Mouse (Mus musculus) heart, embryonic 15.5 days (tissue): ENCODE measurements around the gene Flywch1. TPM values are rescaled to one million over a fixed set of nuclear protein-coding genes. Genes with fewer than 3 reads are reported as not detected.

ENCODE experiments used
- ATAC-seq: fragments of 200-750 bp; cut with Nextera tagmentation; replicated peaks from 2 replicates; pipeline ENCODE4 v1.8.0; 2017; ENCODE audit warnings: low read depth, moderate TSS enrichment; ENCODE audit not compliant: insufficient number of reproducible peaks, insufficient read depth, low FRiP score
- H3K27ac ChIP-seq: fragments of 300-500 bp; sonication (generic); 2 replicates; pipeline ENCODE4 v1.5.1; 2015; ENCODE audit warnings: mild to moderate bottlenecking, inconsistent platforms
- H3K27me3 ChIP-seq: fragments of 300-500 bp; sonication (generic); 2 replicates; pipeline ENCODE4 v1.6.1; 2015; ENCODE audit warnings: inconsistent platforms
- H3K36me3 ChIP-seq: fragments of 300-500 bp; sonication (generic); 2 replicates; pipeline ENCODE4 v1.6.1; 2015; ENCODE audit warnings: mild to moderate bottlenecking, inconsistent platforms
- H3K4me1 ChIP-seq: fragments of 300-500 bp; sonication (generic); replicated peaks from 2 replicates; pipeline ENCODE4 v1.6.1; 2015; ENCODE audit warnings: inconsistent platforms
- H3K4me2 ChIP-seq: fragments of 300-500 bp; sonication (generic); 2 replicates; pipeline ENCODE4 v1.6.1; 2015; ENCODE audit warnings: inconsistent platforms, mild to moderate bottlenecking, moderate library complexity
- H3K4me3 ChIP-seq: fragments of 300-500 bp; sonication (generic); 2 replicates; pipeline ENCODE4 v1.5.1; 2015; ENCODE audit warnings: mild to moderate bottlenecking, inconsistent platforms
- H3K9ac ChIP-seq: fragments of 300-500 bp; sonication (generic); 2 replicates; pipeline ENCODE4 v1.6.1; 2015; ENCODE audit warnings: mild to moderate bottlenecking, inconsistent platforms
- H3K9me3 ChIP-seq: fragments of 300-500 bp; sonication (generic); replicated peaks from 2 replicates; pipeline ENCODE4 v1.6.1; 2016; ENCODE audit warnings: inconsistent platforms
- WGBS: fragments of 180-500 bp; shearing (Covaris S2); methylation state at CpG from one replicate; pipeline ENCODE4 v1.1.7; 2015; ENCODE audit warnings: mixed read lengths; 5-methylcytosine and 5-hydroxymethylcytosine counted together
- polyA plus RNA-seq: library from polyadenylated mRNA; unstranded; fragments of >200 nt; fragmentation: Nextera tagmentation; extraction: Ambion mirVana; gene quantifications from 2 replicates; pipeline ENCODE4 v1.2.1, GENCODE M21; 2015

Gene Flywch1
- polyA plus RNA-seq, result 36.5 and 47.5 TPM in 2 replicates

DNA sequence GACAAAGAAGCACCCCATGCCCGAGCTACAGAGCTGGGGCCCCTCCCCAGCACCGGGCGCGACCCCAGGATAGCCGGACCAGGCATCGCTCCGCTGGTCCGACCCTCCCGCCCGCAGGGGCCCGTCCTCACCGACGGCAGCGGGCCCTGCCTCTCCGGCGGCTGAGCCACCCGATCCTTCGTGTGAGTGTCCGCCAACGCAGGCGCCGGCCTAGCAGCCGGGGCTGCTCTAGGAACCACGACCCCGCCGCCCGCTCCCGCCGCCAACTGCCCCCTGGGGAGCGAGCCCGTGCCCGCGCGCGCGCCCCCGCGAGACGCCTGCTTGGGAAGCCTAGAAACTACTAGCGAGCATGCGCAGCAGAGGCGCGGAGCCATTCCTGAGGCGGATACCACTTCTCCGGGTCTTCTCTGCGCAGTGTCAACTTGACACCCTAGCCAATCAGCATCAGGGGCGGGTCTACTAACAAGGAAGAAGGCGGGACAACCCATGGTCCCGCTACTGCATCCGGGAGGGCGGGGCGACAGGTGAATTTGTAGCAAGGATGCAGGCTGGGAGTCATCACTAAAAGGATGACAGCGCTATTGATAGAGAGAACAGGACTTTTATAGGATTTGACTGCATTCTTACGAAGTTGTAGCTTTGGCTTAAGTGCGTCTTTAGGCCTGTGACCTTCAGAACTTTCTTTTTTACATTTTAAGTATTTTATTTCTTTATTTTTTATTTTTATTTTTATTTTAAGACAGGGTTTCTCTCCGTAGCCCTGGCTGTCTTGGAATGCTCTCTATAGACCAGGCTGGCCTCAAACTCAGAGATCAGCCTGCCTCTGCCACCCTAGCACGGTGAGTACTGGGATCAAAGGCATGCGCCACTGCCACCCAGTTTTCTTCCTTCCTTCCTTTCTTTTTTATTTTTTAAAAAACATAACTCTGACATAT, at the start of gene Flywch1:
TSS of gene Flywch1 (minus strand) at position 319 of the 935 bp plus-strand sequence.
- Histone ChIP-seq H3K4me3 (peak within 1 kb of the TSS; percentile 93), H3K4me2 (peak within 1 kb of the TSS; percentile 72), H3K27me3 (no peaks in the 10 kb centered on the region), H3K9me3 (no peaks in the 10 kb centered on the region), H3K9ac (peak within 1 kb of the TSS; percentile 93), H3K36me3 (no peaks in the 10 kb centered on the region), H3K4me1 (peaks cover 13% of the 10 kb centered on the region), H3K27ac (peak within 1 kb of the TSS; percentile 85)
- WGBS, result 4% methylated on average over 58 of the region's 58 CpGs
- peak; percentile 98 for ATAC-seq

DNA sequence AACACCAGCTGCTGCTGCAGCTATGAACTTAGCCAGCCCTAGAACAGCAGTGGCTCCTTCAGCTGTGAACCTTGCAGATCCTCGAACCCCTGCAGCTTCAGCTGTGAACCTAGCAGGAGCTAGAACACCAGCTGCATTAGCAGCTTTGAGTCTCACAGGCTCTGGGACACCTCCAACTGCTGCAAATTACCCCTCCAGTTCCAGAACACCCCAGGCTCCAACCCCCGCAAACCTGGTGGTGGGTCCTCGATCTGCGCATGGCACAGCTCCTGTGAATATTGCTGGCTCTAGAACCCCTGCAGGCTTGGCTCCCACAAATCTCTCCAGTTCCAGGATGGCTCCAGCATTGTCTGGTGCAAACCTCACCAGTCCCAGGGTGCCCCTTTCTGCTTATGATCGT, 49.3 kb upstream of the Flywch1 start:
- Histone ChIP-seq H3K9ac (no peak overlapping the region), H3K27ac (no peak overlapping the region), H3K36me3 (peaks cover 97% of the 10 kb centered on the region), H3K4me1 (no peaks in the 10 kb centered on the region), H3K4me2 (no peak overlapping the region), H3K9me3 (peaks cover 10% of the 10 kb centered on the region), H3K4me3 (no peak overlapping the region), H3K27me3 (no peaks in the 10 kb centered on the region)
- no peak for ATAC-seq
- WGBS, result 94% methylated on average over 5 of the region's 5 CpGs

DNA sequence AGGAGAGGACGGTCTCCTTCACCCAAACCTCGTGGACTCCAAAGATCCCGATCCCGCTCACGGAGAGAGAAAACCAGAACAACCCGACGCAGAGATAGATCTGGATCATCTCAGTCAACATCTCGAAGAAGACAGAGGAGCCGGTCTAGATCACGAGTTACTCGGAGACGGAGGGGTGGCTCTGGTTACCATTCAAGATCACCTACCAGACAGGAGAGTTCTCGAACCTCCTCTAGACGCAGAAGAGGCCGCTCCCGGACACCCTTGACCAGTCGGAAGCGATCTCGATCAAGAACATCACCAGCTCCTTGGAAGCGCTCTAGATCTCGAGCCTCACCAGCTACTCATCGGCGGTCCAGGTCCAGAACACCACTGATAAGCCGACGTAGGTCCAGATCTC, 47.8 kb upstream of the Flywch1 start:
- 97% methylated on average over 25 of the region's 25 CpGs for WGBS
- Histone ChIP-seq H3K9me3 (peaks cover 10% of the 10 kb centered on the region), H3K27ac (no peak overlapping the region), H3K4me3 (no peak overlapping the region), H3K9ac (no peak overlapping the region), H3K4me2 (no peak overlapping the region), H3K4me1 (no peaks in the 10 kb centered on the region), H3K27me3 (no peaks in the 10 kb centered on the region), H3K36me3 (peaks cover 97% of the 10 kb centered on the region)
- ATAC-seq, result no peak

DNA sequence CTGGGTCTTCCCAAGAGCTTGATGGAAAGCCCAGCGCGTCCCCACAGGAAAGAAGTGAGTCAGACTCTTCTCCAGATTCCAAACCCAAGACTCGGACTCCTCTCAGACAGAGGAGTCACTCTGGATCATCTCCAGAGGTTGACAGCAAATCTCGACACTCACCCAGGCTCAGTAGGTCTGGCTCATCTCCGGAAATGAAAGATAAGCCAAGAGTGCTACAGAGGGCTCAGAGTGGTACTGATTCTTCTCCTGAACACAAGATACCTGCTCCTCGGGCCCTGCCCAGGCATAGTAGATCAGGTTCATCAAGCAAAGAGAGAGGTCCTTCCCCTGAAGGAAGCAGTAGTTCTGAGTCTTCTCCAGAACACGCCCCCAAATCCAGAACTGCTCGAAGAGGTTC, 47.2 kb upstream of the Flywch1 start:
- 95% methylated on average over 8 of the region's 8 CpGs for WGBS
- Histone ChIP-seq H3K9me3 (peaks cover 10% of the 10 kb centered on the region), H3K36me3 (peaks cover 98% of the 10 kb centered on the region), H3K27ac (no peak overlapping the region), H3K4me1 (no peaks in the 10 kb centered on the region), H3K9ac (no peak overlapping the region), H3K4me2 (no peak overlapping the region), H3K27me3 (no peaks in the 10 kb centered on the region), H3K4me3 (no peak overlapping the region)
- no peak for ATAC-seq

GRCm38 (mm10) chr17:23815641-23816040, 44.2 kb upstream of the Flywch1 start:
- H3K27ac ChIP-seq, result no peak overlapping the region
- H3K4me1 ChIP-seq, result no peaks in the 10 kb centered on the region
- H3K9ac ChIP-seq, result no peak overlapping the region
- ATAC-seq, result no peak
- H3K9me3 ChIP-seq, result peaks cover 10% of the 10 kb centered on the region
- no peaks in the 10 kb centered on the region for H3K27me3 ChIP-seq
- 97% methylated on average over 16 of the region's 16 CpGs for WGBS
- no peak overlapping the region for H3K4me3 ChIP-seq
- H3K4me2 ChIP-seq, result no peak overlapping the region
- H3K36me3 ChIP-seq, result peaks cover 97% of the 10 kb centered on the region

- ATAC-seq, result no peak
- Histone ChIP-seq H3K9me3 (no peaks in the 10 kb centered on the region), H3K9ac (no peak overlapping the region), H3K27ac (no peak overlapping the region), H3K4me2 (no peak overlapping the region), H3K4me1 (peaks cover 31% of the 10 kb centered on the region), H3K36me3 (peaks cover 53% of the 10 kb centered on the region), H3K4me3 (no peak overlapping the region), H3K27me3 (no peaks in the 10 kb centered on the region)
- whole genome bisulfite sequencing, result 87% methylated on average over 3 of the region's 3 CpGs
Observed at GRCm38 (mm10) chr17:23807918-23808317, 36.5 kb upstream of the Flywch1 start.

DNA sequence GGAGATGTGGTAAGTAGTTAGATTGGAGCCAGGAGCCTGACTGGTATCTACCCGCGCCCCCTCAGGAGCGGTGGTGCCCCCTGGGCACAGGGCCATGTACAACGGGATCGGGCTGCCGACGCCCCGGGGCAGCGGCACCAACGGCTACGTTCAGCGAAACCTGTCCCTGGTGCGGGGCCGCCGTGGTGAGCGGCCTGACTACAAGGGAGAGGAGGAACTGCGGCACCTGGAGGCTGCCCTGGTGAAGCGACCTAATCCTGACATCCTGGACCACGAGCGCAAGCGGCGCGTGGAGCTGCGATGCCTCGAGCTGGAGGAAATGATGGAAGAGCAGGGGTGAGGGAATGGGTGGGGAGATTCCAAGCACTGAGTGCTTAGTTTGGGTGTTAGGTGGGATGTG, 35.5 kb upstream of the Flywch1 start:
- Histone ChIP-seq H3K36me3 (peaks cover 42% of the 10 kb centered on the region), H3K9ac (no peak overlapping the region), H3K27ac (0 out of 2 replicates have a peak overlapping the region, but pooled peaks have one; percentile 20), H3K4me2 (peak overlapping the region; percentile 75), H3K4me1 (peaks cover 31% of the 10 kb centered on the region), H3K27me3 (no peaks in the 10 kb centered on the region), H3K4me3 (peak overlapping the region; percentile 16; the same call in 1 of the 2 replicates), H3K9me3 (no peaks in the 10 kb centered on the region)
- no peak for ATAC-seq
- 60% methylated on average over 25 of the region's 25 CpGs for WGBS

DNA sequence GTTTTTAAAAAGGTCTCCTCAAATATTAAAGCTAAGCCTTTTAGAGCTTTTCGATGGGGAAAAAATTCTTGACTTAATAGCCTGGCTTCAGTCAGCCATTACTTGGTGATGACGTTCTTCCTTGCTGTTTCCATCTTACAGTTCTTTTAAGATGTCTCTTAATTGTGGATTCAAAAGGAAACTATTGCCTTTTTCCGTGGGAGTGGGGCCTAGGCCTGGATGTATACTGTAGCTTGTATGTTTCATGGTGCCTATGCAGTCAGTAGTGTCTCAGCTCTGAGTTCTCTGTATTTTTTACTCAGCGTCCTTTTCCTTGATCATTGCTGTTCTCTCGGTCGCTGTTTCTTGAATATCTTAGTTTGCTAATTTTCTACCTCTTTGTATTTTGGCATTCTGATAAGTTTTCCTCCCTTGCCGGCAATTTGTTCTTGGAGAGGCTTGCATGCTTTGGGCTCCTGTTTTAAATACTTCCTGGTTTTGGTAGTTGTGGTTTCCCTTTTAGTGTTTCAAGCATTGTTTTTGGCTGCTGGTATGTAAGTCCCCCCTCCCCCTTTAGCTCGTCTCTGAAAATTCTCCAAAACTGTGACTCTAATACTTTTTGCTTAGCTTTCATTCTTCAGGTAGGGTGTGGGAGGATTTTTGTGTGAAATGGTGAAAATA, 33.2 kb upstream of the Flywch1 start:
- 2% methylated on average over 8 of the region's 8 CpGs for WGBS
- peaks cover 19% of the 10 kb centered on the region for H3K36me3 ChIP-seq
- no peaks in the 10 kb centered on the region for H3K9me3 ChIP-seq
- no peaks in the 10 kb centered on the region for H3K27me3 ChIP-seq
- no peak for ATAC-seq
- H3K4me2 ChIP-seq, result peak overlapping the region; percentile 75
- peak overlapping the region; percentile 90 for H3K9ac ChIP-seq
- peak overlapping the region; percentile 94 for H3K27ac ChIP-seq
- H3K4me3 ChIP-seq, result peak overlapping the region; percentile 72
- H3K4me1 ChIP-seq, result peaks cover 31% of the 10 kb centered on the region

- peaks cover 31% of the 10 kb centered on the region for H3K4me1 ChIP-seq
- H3K9ac ChIP-seq, result peak overlapping the region; percentile 90
- H3K4me3 ChIP-seq, result peak overlapping the region; percentile 72
- under 1% methylated on average over 56 of the region's 83 CpGs for WGBS
- no peaks in the 10 kb centered on the region for H3K27me3 ChIP-seq
- H3K36me3 ChIP-seq, result peaks cover 9% of the 10 kb centered on the region
- H3K9me3 ChIP-seq, result no peaks in the 10 kb centered on the region
- ATAC-seq, result peak; percentile 50
- H3K27ac ChIP-seq, result peak overlapping the region; percentile 94
- H3K4me2 ChIP-seq, result peak overlapping the region; percentile 75
Observed at GRCm38 (mm10) chr17:23803366-23804041, 32.1 kb upstream of the Flywch1 start.

DNA sequence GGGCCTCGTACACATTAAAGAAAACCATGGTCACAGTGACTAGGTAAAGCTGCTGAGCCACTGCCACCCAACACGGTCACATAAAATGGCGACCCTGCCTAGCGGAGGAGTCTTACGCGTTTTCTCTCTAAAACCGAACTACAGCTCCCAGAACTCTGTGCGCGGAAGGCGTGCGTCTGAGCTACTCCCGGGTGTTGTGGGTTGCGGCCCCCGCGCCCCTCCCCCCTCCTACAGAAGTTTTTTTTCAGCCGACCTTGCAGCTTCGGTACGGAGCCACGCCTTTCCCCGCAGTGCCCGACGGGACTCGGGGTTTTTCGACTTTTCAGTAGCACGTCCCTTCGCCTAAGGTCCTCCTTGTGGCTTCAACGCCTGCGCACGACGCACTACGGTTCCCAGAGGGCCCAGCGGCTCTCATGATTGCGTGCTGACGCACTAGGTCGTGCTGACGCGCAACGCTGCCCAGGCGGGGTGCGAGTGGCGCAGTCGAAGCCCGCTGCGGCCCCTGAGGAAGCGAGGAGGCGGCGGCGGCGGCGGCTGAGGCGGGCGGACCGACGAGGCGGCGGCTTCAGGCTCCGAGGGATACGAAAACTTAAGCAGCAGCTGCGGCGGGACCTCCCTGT, 31.5 kb upstream of the Flywch1 start:
- H3K4me2 ChIP-seq, result peak overlapping the region; percentile 75
- H3K4me3 ChIP-seq, result peak overlapping the region; percentile 72
- whole genome bisulfite sequencing, result under 1% methylated on average over 59 of the region's 60 CpGs
- ATAC-seq, result peak; percentile 98
- H3K4me1 ChIP-seq, result peaks cover 31% of the 10 kb centered on the region
- H3K27ac ChIP-seq, result peak overlapping the region; percentile 94
- H3K27me3 ChIP-seq, result no peaks in the 10 kb centered on the region
- H3K9me3 ChIP-seq, result no peaks in the 10 kb centered on the region
- peaks cover 2% of the 10 kb centered on the region for H3K36me3 ChIP-seq
- peak overlapping the region; percentile 90 for H3K9ac ChIP-seq

- Histone ChIP-seq H3K27ac (no peak overlapping the region), H3K4me2 (no peak overlapping the region), H3K4me3 (no peak overlapping the region), H3K9me3 (no peaks in the 10 kb centered on the region), H3K9ac (no peak overlapping the region), H3K36me3 (no peaks in the 10 kb centered on the region), H3K27me3 (no peaks in the 10 kb centered on the region), H3K4me1 (peaks cover 21% of the 10 kb centered on the region)
- 93% methylated on average over 10 of the region's 10 CpGs for WGBS
- ATAC-seq, result no peak
Observed at GRCm38 (mm10) chr17:23801627-23802026, 30.2 kb upstream of the Flywch1 start.
